Mouse (Mus musculus) liver, postnatal 0 days (tissue): Measurements from ENCODE around the gene Gm20388.

Source experiments
- CTCF ChIP-seq: sonication (generic); IDR thresholded peaks from 2 replicates; pipeline ENCODE4 v1.5.1; 2016; ENCODE audit warnings: antibody characterized with exemption, low read depth
- EP300 ChIP-seq: IDR thresholded peaks from 2 replicates; pipeline ENCODE4 v1.6.1; 2016; ENCODE audit warnings: antibody characterized with exemption, low read depth, mild to moderate bottlenecking

DNA sequence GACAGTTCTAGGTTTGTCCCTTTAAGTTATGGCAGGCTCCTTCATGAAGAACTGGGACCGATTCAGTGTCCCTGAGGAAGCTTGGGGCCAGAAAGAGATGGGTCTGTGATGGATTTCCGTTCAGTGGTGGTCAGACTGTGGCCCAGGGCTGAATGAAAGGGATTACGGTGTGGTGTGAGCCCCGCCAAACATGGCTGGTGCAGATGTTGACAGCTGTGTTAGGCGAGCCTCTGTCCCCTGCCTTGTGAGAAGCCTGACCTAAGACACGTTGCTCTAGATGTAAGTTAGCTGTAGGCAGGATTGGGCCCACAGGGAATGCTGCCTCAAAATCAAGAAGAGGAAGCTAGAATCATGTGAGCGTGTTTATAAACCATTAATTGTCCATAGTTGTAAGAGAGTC is 826.5 kb downstream of the Gm20388 start:
- TF ChIP-seq CTCF (no peak), EP300 (no peak)
